Mouse (Mus musculus) layer of hippocampus, postnatal 36 days (tissue): ENCODE data around the gene Slc16a10. TPM values are rescaled to one million over a fixed set of nuclear protein-coding genes. Genes with fewer than 3 reads are reported as not detected.

ENCODE experiments used
- DNase-seq, 2 experiments: peaks; one replicate each; pipeline ENCODE4 v3.0.0; 2022
- total RNA-seq, 2 experiments: library from RNA; stranded (reverse); gene quantifications; 2 replicates each; pipeline ENCODE4 v1.2.3; 2021

Slc16a10 gene
- total RNA-seq, 2 experiments from 2014 or later, result 3.0 to 4.0 TPM

DNA sequence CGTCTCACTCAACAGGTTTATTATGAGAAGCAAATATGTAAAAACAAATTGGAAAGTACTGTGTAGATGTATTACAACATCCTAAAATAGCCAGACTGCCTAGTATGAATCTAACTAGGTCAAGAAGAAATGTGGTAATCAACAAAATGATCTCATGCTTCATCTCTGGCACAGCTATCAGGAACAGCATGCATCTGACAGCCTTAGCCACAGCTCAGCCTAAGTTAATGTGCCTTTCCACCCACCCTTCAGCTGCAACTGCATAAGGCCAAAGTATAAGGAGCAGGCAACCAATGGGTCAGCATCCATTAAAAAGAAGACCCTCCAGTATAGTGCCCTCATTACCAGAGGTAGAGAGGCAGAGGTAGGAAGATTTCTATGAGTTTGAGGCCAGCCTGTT lies 34.1 kb downstream of the Slc16a10 start:
- peak in 1 of 2 experiments; percentile 36 for DNase-seq

DNA sequence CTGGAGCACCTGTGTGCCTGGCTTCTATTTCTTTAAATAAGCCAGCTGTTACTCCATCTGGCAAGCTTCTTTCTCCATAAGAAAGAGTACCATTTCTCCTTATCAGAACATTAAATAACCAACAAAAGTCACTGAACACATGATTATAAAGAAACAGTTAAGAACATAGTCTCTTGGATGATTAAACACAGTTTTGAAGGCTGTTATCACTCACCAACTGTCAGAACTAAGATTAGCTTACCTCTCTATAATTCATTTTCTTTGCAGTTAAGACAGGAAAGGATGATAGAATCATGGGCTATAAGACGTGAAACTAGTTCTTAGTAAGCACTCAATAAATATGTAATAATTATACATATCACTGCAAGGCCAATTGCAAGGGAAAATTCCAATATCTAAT lies 36.9 kb downstream of the Slc16a10 start:
- no peak for DNase-seq

DNA sequence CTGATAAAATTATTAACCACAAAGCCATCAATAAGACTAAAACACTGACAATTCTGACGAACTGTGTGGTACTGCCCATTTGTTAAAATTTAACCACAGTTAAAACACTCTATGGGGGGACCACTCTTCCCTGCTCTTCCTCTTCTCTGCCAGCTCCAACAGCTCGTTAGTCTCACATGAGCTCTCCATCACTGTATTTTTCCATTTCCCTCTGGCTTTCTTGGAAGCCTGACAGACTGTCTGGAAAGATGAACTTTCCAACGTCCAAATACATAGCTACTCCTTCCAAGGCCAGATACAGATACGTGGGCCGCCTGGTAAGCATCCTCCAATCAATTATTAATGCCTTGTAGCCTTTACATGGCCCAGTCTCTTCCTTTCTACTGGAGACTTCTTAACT lies 38.3 kb downstream of the Slc16a10 start:
- DNase-seq, result no peak

DNA sequence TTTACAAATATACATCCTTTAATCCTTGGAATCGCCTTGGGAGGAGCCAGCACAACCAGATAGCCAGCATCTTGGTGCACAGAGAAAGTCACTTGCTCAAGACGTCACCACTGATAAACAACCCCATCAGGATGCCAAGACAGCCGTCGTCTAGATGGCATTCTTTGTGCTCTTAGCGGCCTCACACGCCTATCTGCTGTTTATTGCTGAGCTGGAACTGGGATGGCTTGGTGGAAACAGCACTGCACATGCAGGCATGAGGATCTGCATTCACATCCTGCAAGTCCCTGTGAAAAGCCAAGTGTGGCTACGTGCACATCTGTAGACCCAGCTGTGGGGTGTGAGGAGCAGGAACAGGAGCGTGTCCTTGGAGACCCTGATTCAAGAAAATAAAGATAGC lies 39.1 kb downstream of the Slc16a10 start:
- DNase-seq, result no peak

DNA sequence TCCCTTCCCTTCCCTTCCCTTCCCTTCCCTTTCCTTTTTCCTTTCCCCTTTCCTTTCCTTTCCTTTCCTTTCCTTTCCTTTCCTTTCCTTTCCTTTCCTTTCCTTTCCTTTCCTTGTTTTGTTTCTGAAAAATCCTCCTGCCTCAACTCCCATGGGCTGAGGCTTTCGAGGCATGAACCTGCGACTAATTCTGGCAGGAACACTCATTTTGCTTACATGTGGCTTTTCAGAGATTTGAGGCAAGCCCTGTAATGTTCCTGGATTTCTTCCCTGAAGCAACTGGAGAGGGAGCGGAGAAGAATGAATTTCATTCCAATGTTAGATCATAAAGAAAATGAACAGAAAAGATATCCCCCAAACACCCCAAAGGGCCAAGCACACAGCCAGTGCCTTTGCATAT lies 39.9 kb downstream of the Slc16a10 start:
- DNase-seq, result no peak

DNA sequence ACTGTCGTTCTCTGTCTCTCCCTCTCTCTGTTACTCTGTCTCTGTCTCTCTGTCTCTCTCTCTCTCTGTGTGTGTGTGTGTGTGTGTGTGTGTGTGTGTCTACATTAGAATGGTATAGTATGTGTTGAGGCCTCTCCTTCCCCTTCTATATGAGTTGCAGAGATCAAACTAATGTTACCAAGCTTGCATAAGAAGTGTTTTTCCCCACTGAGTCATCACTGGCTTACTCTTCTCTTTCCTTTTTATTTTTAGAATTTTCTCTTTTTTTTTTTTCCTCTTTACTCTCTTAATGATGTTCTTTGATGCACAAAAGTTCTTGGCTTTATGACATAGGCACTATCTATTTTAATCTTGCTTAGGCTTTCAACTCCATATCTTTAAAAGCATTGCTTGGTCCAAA lies 43.6 kb downstream of the Slc16a10 start:
- no peak for DNase-seq

DNA sequence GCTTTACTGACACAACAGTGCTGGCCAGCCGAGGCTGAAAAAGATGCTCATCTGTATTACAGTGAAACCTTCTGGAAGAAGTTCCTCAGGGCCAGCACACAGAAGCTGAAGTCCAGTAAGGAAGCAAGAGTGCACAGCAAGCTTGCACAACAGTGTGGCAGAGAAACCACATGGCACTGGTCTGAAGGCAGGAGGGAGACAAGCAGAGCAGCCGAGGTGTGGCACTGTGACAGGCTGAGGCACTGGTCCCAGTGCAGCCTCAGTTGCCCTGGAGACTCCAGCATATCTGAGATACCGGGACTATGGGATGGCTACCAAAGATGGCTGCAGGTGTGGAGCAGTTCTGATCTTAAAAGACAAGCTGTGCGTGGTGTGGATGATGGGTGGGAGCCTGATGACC lies 44.5 kb downstream of the Slc16a10 start:
- no peak for DNase-seq

DNA sequence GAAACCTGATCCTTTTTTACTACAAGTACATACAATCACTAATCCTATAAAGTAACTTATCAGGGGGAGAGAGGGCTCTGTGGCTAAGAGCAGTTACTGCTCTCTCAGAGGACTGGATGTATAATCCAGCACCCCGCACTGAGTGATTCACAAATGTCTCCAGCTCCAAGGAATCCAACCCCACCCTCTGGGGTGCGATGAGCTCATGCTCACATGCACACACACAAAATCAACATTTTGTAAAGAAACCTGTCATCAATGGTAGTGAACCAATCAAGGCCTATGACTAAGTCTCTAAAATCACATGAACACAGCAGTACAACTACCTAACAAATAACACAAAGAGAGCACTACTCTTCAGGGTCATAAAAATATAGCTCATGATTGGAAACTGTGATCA lies 47.3 kb downstream of the Slc16a10 start:
- no peak for DNase-seq

DNA sequence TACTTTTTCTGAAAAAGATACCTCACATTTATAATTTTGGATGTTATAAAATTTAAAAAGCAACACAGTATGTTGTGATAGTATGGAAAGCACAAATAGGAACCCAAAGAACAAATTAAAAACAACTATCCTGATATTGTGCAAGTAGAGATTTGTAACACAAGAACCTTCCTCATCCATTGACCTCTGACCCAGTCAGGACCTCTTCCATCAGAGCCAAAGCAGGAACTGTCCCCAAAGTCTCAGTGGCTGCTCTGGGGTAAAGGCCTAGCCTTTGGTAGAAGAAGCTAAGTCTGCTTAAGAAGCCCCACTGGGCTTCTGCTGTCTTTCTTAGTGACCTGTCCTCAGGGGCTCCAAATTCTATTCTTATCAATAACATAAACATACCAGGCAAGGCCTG lies 48.5 kb downstream of the Slc16a10 start:
- no peak for DNase-seq

DNA sequence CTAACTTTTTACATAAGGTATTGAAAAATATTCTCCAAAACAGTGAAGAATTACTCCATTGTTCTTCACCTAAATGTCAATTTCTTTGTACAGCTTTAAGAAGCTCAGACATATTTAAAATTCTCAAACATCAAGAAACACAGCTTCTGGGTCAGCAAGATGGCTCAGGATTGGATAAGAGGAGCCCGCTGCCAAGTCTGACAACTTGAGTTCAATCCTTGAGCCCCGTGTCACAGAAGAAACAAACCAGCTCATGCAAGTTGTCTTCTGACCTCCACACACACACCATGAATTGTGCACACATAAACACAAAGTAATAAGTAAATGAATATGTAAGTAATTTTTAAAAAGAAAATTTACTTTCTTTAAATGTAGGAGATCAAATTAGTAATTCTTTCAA lies 50.6 kb downstream of the Slc16a10 start:
- DNase-seq, result no peak

DNA sequence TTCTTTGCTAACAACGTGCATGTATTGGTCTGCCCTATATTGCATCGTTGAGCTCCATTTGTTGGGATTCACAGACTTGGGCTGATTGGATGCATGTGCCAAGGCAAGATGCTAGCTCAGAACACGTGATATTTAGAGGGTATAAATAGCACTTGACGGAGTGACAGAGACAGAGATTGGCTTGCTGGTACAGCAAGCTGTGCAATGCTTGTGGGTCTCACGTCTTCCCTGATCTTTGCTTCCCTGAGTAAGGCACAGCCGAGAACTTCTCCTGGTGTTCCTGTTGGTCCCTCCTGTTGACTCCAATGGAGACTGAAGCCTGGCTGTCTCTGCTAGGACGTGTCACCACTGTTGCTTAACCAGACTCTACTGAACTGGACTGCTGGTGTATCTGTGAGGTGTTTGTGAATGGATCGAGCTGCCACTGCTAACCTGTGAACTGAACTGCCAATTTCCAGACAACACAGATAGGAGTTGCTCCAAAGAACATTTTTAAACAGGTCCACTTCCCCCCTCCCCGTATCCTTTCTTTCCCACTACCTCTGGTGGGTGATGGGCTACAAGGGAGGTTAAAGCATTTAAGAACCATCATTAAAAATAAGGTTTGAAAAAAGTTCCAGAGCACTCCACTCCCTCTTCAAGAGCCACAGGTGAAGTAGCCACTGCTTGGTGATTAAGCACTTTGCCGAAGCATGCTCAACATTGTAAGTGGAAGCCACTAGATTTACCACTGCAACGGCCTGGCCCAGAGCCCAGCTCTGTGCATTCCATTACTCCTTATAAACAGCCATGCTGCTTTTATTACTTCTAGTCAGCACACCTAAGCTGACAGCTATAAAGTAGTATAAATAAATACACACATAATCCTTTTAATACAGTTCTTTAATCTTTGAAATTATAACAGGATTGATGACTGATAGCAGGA lies 51.3 kb downstream of the Slc16a10 start:
- DNase-seq, result no peak

DNA sequence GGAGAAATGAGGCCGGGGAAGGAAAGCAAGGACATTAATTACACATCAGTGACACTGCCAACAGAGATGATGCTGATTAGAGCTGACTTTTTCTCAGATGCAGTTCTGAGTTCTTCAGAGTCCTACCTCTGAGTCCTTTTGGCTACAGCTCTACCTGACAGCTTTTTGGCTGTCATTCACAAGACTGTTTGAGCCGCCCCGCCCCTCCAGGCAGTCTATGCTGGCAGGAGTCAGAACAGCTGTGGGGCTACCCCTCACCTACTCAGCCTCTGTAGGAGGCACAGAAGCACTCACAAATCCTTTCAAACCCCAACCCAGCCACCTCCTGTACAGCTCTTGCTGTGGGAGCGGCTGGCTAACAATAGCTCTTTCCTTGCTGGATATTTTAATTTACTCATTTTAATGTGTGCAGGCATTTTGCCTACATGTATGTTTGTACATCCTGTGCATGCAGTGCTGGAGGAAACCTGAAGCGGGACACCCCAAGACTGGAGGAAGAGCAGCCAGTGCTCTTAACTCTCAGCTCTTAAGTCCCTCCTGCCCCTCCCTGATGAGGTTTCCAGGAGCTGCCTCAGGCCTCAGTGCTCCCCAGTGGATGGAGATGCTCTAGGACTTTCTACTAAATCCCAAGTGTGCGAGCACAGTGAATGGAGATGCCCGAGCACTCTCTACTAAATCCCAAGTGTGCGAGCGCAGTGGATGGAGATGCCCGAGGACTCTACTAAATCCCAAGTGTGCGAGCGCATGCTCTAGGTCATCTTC lies 57.5 kb downstream of the Slc16a10 start:
- no peak for DNase-seq

DNA sequence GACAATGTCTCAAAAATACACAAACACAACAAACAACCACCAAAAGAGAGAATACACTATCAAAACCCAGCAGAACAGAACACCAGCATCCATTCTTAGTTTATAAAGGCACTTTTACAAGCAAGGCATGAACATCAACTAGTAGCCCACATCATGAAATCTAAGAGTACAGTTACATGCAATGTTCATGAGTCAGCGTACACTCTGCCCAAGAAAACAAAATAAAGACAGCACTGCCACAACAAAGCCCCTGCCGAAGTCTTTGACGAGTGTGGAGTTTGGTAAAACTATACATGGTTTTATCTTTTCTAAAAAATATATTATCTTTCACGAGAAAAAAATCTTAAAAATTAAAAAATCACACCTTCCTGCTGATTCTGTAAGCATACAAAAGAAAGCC lies 58.5 kb downstream of the Slc16a10 start:
- DNase-seq, result no peak

DNA sequence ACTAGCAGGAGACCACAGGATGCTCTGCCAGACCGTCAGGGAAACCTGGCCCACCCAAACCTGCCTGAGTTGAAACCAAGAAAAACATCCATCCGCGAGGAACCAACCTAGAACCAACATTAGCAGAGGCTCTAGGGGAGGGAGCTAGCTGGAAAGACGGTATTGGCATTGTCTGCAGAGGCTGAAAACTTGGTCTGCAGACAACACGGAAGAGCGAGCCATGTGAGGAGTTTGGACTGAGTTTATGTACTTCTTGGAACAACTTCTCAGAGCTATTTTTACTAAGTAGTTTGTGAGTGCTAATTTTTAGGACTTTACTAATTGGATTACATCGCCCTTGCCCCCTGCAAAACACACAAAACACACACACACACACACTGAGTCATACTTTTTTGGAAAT lies 59.4 kb downstream of the Slc16a10 start:
- no peak for DNase-seq

DNA sequence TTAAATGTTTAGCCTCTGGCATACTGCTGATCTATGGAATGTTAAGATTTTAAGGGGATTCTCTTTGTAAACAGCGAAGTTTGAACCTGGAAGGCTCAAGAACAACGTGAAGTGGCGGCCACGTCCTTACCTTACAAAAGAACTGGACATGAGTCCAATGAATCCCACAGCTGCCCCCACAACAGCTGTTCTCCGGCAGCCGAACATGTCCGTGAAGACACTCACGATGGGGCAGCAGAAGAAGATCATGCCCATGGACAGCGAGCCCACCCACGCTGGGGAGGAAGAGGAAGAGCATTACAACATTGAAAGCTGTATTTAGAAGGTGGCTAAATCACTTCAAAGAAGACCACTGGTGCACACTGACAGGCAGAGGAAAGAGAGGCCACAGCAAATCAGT lies 61.5 kb downstream of the Slc16a10 start:
- DNase-seq, result no peak

DNA sequence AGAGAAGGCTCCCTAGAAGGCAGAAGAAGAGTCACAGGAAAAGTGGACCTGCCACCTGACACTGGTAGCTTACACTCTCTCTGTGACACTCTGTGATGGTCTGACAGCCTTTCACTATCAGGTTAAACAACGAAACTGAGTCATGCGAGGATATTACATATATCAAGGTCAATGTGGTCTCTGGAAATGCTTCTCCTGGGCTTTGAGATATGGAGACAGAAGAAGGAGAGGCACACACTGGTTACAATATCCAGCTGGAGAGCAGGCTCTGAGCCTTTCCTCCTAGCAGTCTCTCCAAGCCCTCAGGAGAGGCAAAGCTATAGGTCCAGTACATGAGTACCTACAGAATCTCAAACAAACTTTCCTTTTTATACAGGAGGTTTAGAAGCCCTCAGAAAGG lies 62.8 kb downstream of the Slc16a10 start:
- no peak for DNase-seq

DNA sequence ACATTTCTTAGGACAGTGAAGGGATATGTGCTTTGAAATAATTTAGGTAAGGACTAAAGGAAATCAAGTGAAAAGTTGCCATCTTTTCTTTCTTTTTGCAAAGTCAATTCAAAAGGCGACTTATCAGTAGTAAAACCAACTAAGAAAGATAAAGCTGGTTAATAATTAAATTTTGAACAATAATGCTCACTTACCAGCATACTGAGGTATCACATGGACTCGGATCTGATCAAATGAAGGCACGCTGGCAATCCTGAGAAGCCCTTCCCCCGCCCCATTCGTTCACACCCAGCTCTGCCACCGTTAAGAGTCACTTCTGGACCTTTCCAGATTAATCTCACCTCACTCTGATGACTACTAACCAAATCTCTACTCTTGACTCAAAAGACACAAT lies 64.1 kb downstream of the Slc16a10 start:
- no peak for DNase-seq

DNA sequence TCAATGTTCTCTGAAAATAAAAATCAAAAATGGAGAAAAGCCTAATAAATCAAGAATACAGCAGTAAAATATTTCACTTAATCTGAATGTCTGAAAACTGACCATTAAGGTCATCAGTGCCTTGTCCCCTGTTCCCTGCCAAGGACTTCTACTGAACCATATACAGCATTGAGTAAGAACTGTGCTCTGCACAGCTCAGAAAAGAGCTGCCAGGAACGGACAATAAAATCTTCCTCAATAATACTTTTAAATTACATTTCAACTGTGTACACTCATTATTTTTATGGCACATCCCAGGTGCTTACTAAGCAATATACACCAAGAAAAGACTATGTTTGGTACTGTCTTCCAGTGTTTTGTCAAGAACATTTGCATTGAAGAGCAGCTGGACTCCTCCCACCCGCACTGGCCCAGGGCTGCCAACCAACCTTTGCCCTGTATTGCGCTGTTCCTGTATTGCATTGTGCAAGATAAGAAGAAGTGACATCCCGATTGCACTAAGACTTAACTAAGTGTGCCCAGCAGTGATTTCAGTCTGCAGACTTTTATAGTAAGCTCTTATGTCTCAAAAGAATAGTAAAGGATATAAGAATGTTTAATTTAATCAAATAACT lies 64.6 kb downstream of the Slc16a10 start:
- DNase-seq, result no peak

DNA sequence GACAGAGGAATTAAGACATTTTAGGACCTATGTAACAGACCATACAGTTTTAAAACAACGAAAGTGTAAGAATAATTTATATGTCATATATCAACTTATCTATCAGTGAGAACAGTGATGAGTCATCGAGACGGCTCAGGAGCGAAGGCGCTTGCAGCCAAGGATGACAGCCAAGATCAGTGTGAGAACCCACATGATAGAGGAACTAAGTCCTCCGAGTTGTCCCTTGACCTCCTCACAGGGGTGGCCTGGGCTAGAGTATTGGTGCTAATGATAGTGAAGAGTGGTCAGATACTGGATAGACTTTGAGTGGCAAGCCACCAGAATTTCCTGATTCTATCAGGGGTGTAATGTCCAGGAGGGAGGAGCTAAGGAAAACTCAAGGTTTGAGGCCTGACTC lies 68.5 kb downstream of the Slc16a10 start:
- no peak for DNase-seq

DNA sequence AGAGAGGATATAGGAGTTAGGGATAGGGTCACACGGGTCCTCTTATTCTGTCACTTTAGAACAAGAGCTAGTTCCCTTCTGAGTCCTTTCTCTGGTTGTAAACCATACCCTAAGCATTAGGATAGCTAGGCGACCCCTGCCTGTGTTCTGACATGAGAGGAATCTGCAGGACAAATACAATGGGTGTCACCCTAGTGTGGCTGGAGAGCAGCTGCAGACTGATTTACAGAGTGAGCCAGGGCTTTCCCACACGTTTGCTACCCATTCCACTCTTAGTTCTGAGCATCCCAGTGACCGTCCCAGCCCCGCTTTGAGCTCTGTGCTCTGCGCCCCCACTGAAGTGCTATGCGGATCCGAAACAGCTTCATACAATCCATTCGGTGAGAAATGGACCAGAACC lies 71.4 kb downstream of the Slc16a10 start:
- no peak for DNase-seq

DNA sequence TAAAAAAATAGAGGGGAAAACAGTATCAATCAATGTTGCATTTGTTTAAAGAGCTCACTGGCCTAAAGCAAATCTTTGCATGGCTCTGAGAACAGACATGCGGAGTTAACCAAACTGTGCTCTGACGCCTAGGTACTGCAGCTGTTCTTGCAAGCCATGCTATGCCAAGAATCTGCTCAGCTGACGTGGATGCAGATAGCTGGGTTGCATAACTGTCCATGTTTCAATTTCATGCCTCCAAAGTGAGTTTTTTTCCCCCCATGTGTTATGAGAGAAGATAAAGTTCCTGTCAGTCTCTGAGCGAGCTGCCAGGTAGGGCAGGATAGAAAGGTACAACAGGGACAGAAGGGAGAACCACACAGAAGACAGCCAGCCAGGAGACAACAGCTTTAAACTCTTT lies 72.8 kb downstream of the Slc16a10 start:
- DNase-seq, result peak; percentile 49 to 51

DNA sequence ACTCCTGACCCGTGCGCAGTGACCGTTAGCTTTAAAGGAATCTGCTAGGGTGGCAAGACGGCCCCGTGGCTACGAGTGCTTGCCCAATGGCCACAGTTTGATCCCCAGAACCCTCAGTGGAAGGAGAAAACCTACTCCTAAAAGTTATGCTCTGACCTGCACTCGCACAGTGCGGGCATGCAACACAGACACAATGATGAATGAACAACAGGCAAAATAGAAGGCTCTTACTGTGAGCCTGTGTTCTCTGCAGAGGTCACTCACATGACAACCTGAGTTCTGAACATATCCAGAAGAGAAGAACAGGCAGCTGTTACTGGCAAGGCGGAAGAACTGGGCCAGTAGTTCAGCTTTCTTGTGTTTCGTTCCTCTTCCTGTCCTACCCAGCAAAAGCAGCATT lies 73.5 kb downstream of the Slc16a10 start:
- no peak for DNase-seq

DNA sequence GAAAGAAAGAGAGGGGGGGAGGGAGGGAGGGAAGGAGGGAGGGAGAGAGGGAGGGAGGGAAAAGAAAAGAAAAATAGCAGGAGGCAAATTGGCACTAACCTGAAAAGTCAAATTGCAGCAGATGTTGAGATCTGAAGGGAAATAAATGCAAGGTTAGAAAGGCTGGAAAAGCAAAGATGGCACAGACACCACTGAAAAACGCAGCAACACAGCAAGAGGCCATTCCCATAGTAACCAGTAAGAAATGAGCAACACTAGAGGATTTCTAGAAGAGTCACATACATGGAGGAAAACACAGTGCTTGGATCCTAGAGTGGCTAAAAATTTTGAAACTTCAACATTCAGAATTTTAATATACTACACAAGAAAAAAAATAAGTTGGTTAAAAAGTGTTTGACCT lies 74.5 kb downstream of the Slc16a10 start:
- DNase-seq, result no peak

DNA sequence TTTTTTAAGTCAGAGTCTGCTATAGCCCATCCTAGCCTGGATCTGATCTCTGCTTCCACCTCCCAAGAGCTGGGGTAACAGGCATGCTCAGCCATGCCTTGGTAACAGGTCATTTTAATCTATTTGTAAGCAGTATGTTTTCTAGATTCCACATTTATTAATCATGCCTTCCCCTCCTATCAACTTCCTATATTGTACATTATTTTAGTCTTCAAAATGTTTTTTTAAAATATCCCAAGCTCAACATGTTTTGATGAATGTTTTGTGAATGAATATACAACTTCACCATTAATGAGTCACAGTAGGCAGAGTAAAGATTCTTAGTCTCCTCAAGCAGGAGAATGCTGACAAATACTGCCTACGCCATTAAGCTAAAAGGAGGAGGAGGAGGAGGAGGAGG lies 75.0 kb downstream of the Slc16a10 start:
- DNase-seq, result no peak
